Mouse (Mus musculus) gastrocnemius, adult 18-20 months (tissue): ENCODE data around the gene Gcfc2. TPM values are rescaled to one million over a fixed set of nuclear protein-coding genes. Genes with fewer than 3 reads are reported as not detected.
A peak's percentile ranks its signal among the peaks of the same experiment; 100 is the strongest.

Experiments used
- DNase-seq: peaks from one replicate; pipeline ENCODE4 v3.0.0; 2021; ENCODE audit warnings: low spot score
- long read RNA-seq, 2 experiments: library from polyadenylated mRNA; stranded (forward); transcript quantifications; one replicate each; pipeline ENCODE4 v2.0.0; 2021
- total RNA-seq, 2 experiments: library from RNA; stranded (reverse); gene quantifications; 2 replicates each; pipeline ENCODE4 v1.2.3; 2021

The Gcfc2 gene
- total RNA-seq = 1 to 10 TPM; 1.3 to 2.1 TPM
- long read RNA-seq, experiment 1, full-length matches to known transcripts = 2 of 2 reads
- long read RNA-seq, experiment 1, partial matches to known transcripts = 0 of 2 reads
- long read RNA-seq, experiment 1, other reads (novel, unspliced or antisense) = 0 of 2 reads
- long read RNA-seq, experiment 2, partial matches to known transcripts = 0 of 1 reads
- long read RNA-seq, experiment 2, other reads (novel, unspliced or antisense) = 1 of 1 reads

- peak; percentile 94 for DNase-seq
Observed at GRCm38 (mm10) chr6:81923523-81924142, at the start of gene Gcfc2. TSS of gene Gcfc2 (plus strand) at chr6:81923669.

GRCm38 (mm10) chr6:81895678-81896230, 27.7 kb upstream of the Gcfc2 start:
- no peak for DNase-seq

- DNase-seq = no peak
Observed at GRCm38 (mm10) chr6:81910302-81910855, 13.1 kb upstream of the Gcfc2 start.

- no peak for DNase-seq
Observed at GRCm38 (mm10) chr6:81911244-81911643, 12.2 kb upstream of the Gcfc2 start.

GRCm38 (mm10) chr6:81911713-81912112, 11.8 kb upstream of the Gcfc2 start:
- DNase-seq = no peak

- DNase-seq = no peak
Observed at GRCm38 (mm10) chr6:81912177-81912576, 11.3 kb upstream of the Gcfc2 start.

GRCm38 (mm10) chr6:81924304-81924703, 835 bp downstream of the Gcfc2 start:
- DNase-seq = no peak

- DNase-seq = no peak
Observed at GRCm38 (mm10) chr6:81929402-81929801, 5.9 kb downstream of the Gcfc2 start.

GRCm38 (mm10) chr6:81933281-81933680, 9.8 kb downstream of the Gcfc2 start:
- no peak for DNase-seq

- no peak for DNase-seq
Observed at GRCm38 (mm10) chr6:81941718-81942117, 18.2 kb downstream of the Gcfc2 start.

GRCm38 (mm10) chr6:81943281-81943680, 19.8 kb downstream of the Gcfc2 start:
- no peak for DNase-seq

GRCm38 (mm10) chr6:81944432-81944831, 21.0 kb downstream of the Gcfc2 start:
- no peak for DNase-seq

GRCm38 (mm10) chr6:81946906-81947305, 23.4 kb downstream of the Gcfc2 start:
- DNase-seq = no peak

- no peak for DNase-seq
Observed at GRCm38 (mm10) chr6:81955133-81955532, 31.7 kb downstream of the Gcfc2 start.

GRCm38 (mm10) chr6:81956399-81956798, 32.9 kb downstream of the Gcfc2 start:
- DNase-seq = no peak

- DNase-seq = no peak
Observed at GRCm38 (mm10) chr6:81957992-81958391, 34.5 kb downstream of the Gcfc2 start.

- DNase-seq = no peak
Observed at GRCm38 (mm10) chr6:81959866-81960265, 36.4 kb downstream of the Gcfc2 start.

- DNase-seq = no peak
Observed at GRCm38 (mm10) chr6:81960284-81960683, 36.8 kb downstream of the Gcfc2 start.

GRCm38 (mm10) chr6:81965296-81966067, 42.0 kb downstream of the Gcfc2 start, which contains the start of gene Mrpl19:
TSS of gene Mrpl19 (minus strand) at chr6:81965958.
- DNase-seq = peak; percentile 95

GRCm38 (mm10) chr6:81966068-81966544, 42.6 kb downstream of the Gcfc2 start:
- DNase-seq = no peak

GRCm38 (mm10) chr6:81971196-81971595, 47.7 kb downstream of the Gcfc2 start:
- no peak for DNase-seq

GRCm38 (mm10) chr6:81972595-81972994, 49.1 kb downstream of the Gcfc2 start:
- no peak for DNase-seq
